Mouse (Mus musculus) thymus, adult 2 months (tissue): ENCODE measurements around the gene Ier2. TPM values are rescaled to one million over a fixed set of nuclear protein-coding genes. Genes with fewer than 3 reads are reported as not detected.
A peak's percentile ranks its signal among the peaks of the same experiment; 100 is the strongest.
"Not testable (repeated sequence)": the region's sequence is repeated elsewhere in the genome, so short reads cannot be mapped to it uniquely, and the experiment has no call there.

ENCODE experiments used
- DNase-seq: peaks from one replicate; pipeline ENCODE4 v3.0.0; 2021
- H3K27ac ChIP-seq: fragments of 200-500 bp; 2 replicates; pipeline ENCODE4 v1.5.1; 2012; ENCODE audit warnings: low read length, control low read depth; ENCODE audit not compliant: control insufficient read depth, insufficient read depth
- H3K27me3 ChIP-seq: fragments of 200-500 bp; 2 replicates; pipeline ENCODE4 v1.6.1; 2012; ENCODE audit warnings: mild to moderate bottlenecking, low read length, moderate library complexity, mixed read lengths; ENCODE audit not compliant: control insufficient read depth, insufficient read depth
- H3K36me3 ChIP-seq: fragments of 200-500 bp; 2 replicates; pipeline ENCODE4 v1.6.1; 2012; ENCODE audit warnings: mild to moderate bottlenecking, low read length, moderate library complexity; ENCODE audit not compliant: control insufficient read depth, insufficient read depth
- H3K4me1 ChIP-seq: fragments of 200-500 bp; replicated peaks from 2 replicates; pipeline ENCODE4 v1.6.1; 2012; ENCODE audit warnings: low read length; ENCODE audit not compliant: control insufficient read depth, insufficient read depth
- H3K4me3 ChIP-seq: fragments of 200-500 bp; 2 replicates; pipeline ENCODE4 v1.5.1; 2012; ENCODE audit warnings: mild to moderate bottlenecking, low read length, control low read depth, moderate library complexity; ENCODE audit not compliant: control insufficient read depth, insufficient read depth
- CTCF ChIP-seq: fragments of 200-500 bp; IDR thresholded peaks from 2 replicates; pipeline ENCODE4 v1.5.1; 2012; ENCODE audit warnings: mild to moderate bottlenecking, control low read depth, low read length, moderate library complexity, borderline replicate concordance; ENCODE audit not compliant: control insufficient read depth, poor library complexity, insufficient read depth; ENCODE audit errors: extremely low read depth
- POLR2A ChIP-seq: fragments of 200-500 bp; IDR thresholded peaks from 2 replicates; pipeline ENCODE4 v1.6.1; 2012; ENCODE audit warnings: mild to moderate bottlenecking, low read length, control low read depth, moderate library complexity; ENCODE audit not compliant: control insufficient read depth, poor library complexity, insufficient read depth; ENCODE audit errors: extremely low read depth
- WGBS: fragments of 180-500 bp; shearing (Covaris S2); methylation state at CpG from one replicate; pipeline ENCODE4 v1.1.7; 2018; 5-methylcytosine and 5-hydroxymethylcytosine counted together
- polyA plus RNA-seq: library from polyadenylated mRNA; depleted of rRNA; stranded (reverse); fragments of >200 nt; gene quantifications from 2 replicates; pipeline ENCODE4 v1.2.3, GENCODE M21; 2012

Gene Ier2
- polyA plus RNA-seq, 1 experiment = 29.2 TPM

DNA sequence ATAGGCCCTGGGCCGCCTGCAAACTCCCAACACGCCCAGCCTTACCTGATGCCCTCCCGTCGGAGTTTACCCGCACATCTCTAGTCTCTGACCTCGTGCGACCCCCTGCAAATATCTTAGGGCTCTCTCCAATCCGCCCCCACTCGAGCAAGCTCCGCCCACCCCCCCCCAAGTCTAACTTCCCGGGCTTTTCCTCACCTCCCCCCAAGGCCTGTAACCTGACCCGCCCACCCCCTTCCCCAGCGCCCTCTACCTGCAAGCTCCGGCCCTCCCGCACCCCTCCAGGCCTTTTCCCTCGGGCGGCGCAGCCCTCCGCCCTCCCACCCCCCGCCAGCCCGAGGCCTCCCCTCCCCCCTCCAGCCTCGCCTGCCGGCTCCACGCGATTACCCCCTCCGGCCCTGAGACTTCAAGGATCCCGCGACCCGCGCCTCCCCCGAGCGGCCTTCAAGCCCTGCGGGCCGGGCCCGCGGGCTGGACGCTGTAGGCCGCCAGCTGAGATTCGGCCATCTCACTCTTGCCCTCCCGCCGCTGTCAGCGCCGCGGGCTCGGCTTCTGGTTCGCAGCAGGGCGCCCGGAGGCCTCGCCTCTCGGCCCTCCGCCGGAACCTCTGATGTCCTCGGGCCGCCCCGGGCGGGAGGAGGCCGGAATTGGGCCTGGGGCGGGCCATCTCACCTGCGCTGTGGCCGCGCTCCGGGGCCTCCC is 24.5 kb upstream of the Ier2 start:
- 1% methylated on average over 59 of the region's 62 CpGs for WGBS
- Histone ChIP-seq H3K4me3 (peak overlapping the region; percentile 97), H3K36me3 (no peaks in the 10 kb centered on the region), H3K4me1 (peaks cover 16% of the 10 kb centered on the region), H3K27ac (peak overlapping the region; percentile 2; the same call in 1 of the 2 replicates), H3K27me3 (no peaks in the 10 kb centered on the region)
- peak; percentile 41 for DNase-seq
- no peak for TF ChIP-seq POLR2A
- TF ChIP-seq CTCF = no peak

DNA sequence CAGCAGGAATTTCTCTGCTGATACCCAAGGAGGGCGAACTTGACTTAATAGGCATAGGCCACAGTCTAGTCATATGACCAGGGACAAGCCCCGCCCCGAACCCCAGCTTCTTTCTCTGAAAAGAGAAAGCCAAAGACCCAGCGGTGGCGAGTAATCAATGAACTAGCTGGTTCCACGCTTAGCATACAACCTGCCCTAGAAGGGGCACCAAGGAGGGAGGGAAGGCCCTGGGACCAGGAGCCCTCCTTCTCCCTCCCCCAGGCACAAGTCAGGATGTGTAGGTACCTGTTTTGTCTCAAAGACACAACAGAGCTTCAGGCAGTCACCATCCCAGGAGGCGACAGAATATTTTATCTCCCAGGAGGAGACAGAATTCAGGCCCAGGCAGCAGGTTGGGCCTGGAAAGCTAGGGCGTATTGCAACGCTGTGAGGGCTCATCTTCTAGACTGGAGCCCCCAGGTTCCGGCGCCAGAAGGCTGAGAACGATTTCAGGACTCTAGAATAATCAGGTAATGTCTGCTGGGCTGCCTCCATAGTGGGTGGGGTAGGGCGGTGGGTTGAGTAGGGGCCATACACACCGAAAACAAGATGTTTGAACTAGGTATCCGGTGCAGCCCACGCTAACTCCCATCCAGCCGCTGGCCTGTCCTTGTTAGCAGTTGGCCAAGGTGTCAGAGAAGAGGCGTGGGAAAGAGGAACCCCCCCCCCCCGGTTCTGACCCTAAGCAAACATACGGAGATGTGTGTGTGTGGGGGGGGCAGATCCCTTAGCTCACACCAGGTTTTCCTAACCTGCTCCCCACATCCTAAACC is 23.7 kb upstream of the Ier2 start, which contains the start of gene Trmt1:
Gene Trmt1, plus strand, starts transcription at position 117 of the 812 bp plus-strand sequence.
- Histone ChIP-seq H3K27me3 (no peaks in the 10 kb centered on the region), H3K4me1 (peaks cover 16% of the 10 kb centered on the region), H3K27ac (peak within 1 kb of the TSS; percentile 35; the same call in 1 of the 2 replicates), H3K36me3 (no peaks in the 10 kb centered on the region), H3K4me3 (peak within 1 kb of the TSS; percentile 52)
- 3% methylated on average over 20 of the region's 20 CpGs for WGBS
- TF ChIP-seq POLR2A = no peak
- DNase-seq = peak; percentile 44

- 68% methylated on average over 3 of the region's 3 CpGs for WGBS
Measured at GRCm38 (mm10) chr8:84684537-84684936, 21.9 kb upstream of the Ier2 start.

GRCm38 (mm10) chr8:84682257-84682656 is 19.6 kb upstream of the Ier2 start:
- DNase-seq = no peak
- H3K27me3 ChIP-seq = no peaks in the 10 kb centered on the region
- no peak overlapping the region for H3K4me3 ChIP-seq
- no peaks in the 10 kb centered on the region for H3K36me3 ChIP-seq
- peaks cover 12% of the 10 kb centered on the region for H3K4me1 ChIP-seq
- TF ChIP-seq POLR2A (no peak), CTCF (no peak)
- WGBS = 26% methylated on average over 2 of the region's 2 CpGs
- no peak overlapping the region for H3K27ac ChIP-seq

More at GRCm38 (mm10) chr8:84684537-84684936, 21.9 kb upstream of the Ier2 start:
- Histone ChIP-seq H3K27me3 (no peaks in the 10 kb centered on the region), H3K4me1 (peaks cover 13% of the 10 kb centered on the region), H3K36me3 (no peaks in the 10 kb centered on the region), H3K4me3 (no peak overlapping the region), H3K27ac (no peak overlapping the region)
- no peak for TF ChIP-seq POLR2A
- no peak for TF ChIP-seq CTCF
- DNase-seq = no peak

DNA sequence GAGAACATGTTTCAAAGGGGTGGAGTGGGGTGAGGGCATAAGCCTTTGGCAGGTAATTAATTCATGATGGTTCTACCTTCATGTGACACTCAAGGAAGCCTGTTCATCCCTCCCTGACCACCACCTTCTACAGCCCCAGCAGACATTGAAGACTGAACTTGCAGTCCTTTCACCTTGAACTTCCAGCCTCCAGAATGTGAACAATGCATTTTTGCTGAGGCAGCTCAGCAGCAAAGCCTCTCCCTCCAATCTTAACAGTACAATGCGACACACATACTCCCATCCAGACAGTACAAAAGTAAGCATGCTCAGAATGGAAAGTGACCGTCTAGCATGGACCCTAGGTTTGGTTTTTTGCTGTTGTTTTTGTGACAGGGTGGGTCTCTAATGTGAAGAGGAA is 18.8 kb upstream of the Ier2 start:
- no peak overlapping the region for H3K27ac ChIP-seq
- H3K4me3 ChIP-seq = no peak overlapping the region
- no peak for TF ChIP-seq POLR2A
- TF ChIP-seq CTCF = no peak
- DNase-seq = no peak
- peaks cover 8% of the 10 kb centered on the region for H3K4me1 ChIP-seq
- no peaks in the 10 kb centered on the region for H3K27me3 ChIP-seq
- WGBS = 94% methylated on average over 2 of the region's 2 CpGs
- no peaks in the 10 kb centered on the region for H3K36me3 ChIP-seq

- Histone ChIP-seq H3K27me3 (no peaks in the 10 kb centered on the region), H3K36me3 (peaks cover 31% of the 10 kb centered on the region), H3K27ac (no peak overlapping the region), H3K4me1 (no peaks in the 10 kb centered on the region), H3K4me3 (no peak overlapping the region)
- TF ChIP-seq POLR2A (no peak), CTCF (no peak)
- WGBS = 96% methylated on average over 5 of the region's 5 CpGs
- no peak for DNase-seq
Measured at GRCm38 (mm10) chr8:84677305-84677704, 14.7 kb upstream of the Ier2 start.

DNA sequence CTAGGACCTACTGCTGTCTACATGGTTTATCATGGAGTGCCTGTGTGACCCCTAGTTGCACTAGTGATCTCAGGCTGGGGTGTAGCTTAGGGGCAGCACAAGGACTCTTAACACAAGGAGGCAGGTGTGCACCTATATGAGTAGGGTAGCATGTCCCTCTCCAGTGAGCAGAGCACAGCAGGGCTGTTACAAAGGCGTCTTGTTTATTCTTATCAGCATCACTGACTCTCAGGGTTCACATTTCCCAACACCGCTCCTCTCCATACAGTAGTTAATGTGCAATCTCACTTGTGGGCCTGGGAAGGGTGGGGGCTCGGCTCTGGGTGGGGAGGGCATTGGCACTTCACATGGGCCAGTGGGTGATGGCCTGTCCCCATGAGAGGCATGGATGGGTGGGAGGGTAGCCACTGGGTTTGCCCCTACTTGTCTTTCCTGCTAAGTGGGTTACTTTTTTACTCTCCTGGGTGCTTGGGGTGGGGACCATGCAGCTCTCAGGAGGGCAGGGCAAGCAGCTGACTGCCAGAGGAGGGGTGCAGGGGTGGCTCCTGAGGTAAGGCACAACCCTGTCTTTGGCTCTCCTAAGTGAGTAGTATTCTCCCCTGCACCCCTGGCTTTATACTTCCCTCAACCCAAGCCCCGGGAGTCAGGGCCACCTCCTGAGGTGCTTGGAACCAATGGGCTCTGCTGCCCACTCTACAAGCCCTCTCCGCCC is 7.8 kb upstream of the Ier2 start:
- not testable (repeated sequence) for DNase-seq, H3K27me3 ChIP-seq, H3K4me3 ChIP-seq, H3K27ac ChIP-seq, H3K4me1 ChIP-seq
- H3K36me3 ChIP-seq = peaks cover 22% of the 10 kb centered on the region
- WGBS = 94% methylated on average over 5 of the region's 5 CpGs
